Mouse (Mus musculus) naive thymus-derived CD4-positive, alpha-beta T cell, adult 5 months (primary cell): ENCODE results near the gene Vps8. TPM values are rescaled to one million over a fixed set of nuclear protein-coding genes. Genes with fewer than 3 reads are reported as not detected.

Source experiments
- polyA plus RNA-seq: library from polyadenylated mRNA; unstranded; fragments of 100-300 nt; shearing (Covaris generic); gene quantifications from one replicate; pipeline ENCODE4 v1.2.1, GENCODE M21; 2017

The Vps8 gene
- 17.9 TPM for polyA plus RNA-seq

GRCm38 (mm10) chr16:21422645-21423545 lies at the start of gene Vps8:
Gene Vps8, plus strand, starts transcription at chr16:21423118.

Other genes starting within 250 kb of the Vps8 start
- not detected for gene Ephb3, start 218.4 kb upstream of the Vps8 start, polyA plus RNA-seq